Mouse (Mus musculus) activated CD4-positive, CD25-positive, alpha-beta regulatory T cell, adult 4 months (primary cell): ENCODE results near the gene Yif1a. TPM values are rescaled to one million over a fixed set of nuclear protein-coding genes. Genes with fewer than 3 reads are reported as not detected.
A peak's percentile ranks its signal among the peaks of the same experiment; 100 is the strongest.

Experiments
- ATAC-seq: one replicate; pipeline ENCODE4 v1.8.0; 2017
- polyA plus RNA-seq, 2 experiments: library from polyadenylated mRNA; unstranded; fragments of 100-300 nt; shearing (Covaris generic); gene quantifications; one replicate each; pipeline ENCODE4 v1.2.1; 2017

The Yif1a gene
- polyA plus RNA-seq: 10 to 100 TPM; 49.2 to 51.1 TPM

GRCm38 (mm10) chr19:5087884-5088728, at the start of gene Yif1a:
TSS of gene Yif1a (plus strand) at chr19:5088538.
- ATAC-seq: peak; percentile 95

GRCm38 (mm10) chr19:5038709-5039156, 49.6 kb upstream of the Yif1a start, which contains the start of the genes B4gat1 and AC124502.3:
TSS of gene B4gat1 (plus strand) at chr19:5038826.
TSS of gene AC124502.3 (plus strand) at chr19:5038891.
- peak; percentile 89 for ATAC-seq

GRCm38 (mm10) chr19:5039301-5040114, 48.8 kb upstream of the Yif1a start:
- no peak for ATAC-seq

GRCm38 (mm10) chr19:5040862-5041523, 47.3 kb upstream of the Yif1a start, which contains the start of gene Brms1:
TSS of gene Brms1 (plus strand) at chr19:5041354.
- ATAC-seq: peak; percentile 64

- ATAC-seq: no peak
Observed at GRCm38 (mm10) chr19:5041588-5041987, 46.8 kb upstream of the Yif1a start.

- ATAC-seq: no peak
Observed at GRCm38 (mm10) chr19:5045531-5045930, 42.8 kb upstream of the Yif1a start.

GRCm38 (mm10) chr19:5048138-5049056, 39.9 kb upstream of the Yif1a start:
- no peak for ATAC-seq

- no peak for ATAC-seq
Observed at GRCm38 (mm10) chr19:5049325-5049724, 39.0 kb upstream of the Yif1a start.

- peak; percentile 54 for ATAC-seq
Observed at GRCm38 (mm10) chr19:5050047-5050905, 38.1 kb upstream of the Yif1a start, which contains the start of gene Rin1. TSS of gene Rin1 (plus strand) at chr19:5050481.

- ATAC-seq: no peak
Observed at GRCm38 (mm10) chr19:5051031-5051430, 37.3 kb upstream of the Yif1a start.

- ATAC-seq: no peak
Observed at GRCm38 (mm10) chr19:5051515-5051914, 36.8 kb upstream of the Yif1a start.

GRCm38 (mm10) chr19:5052166-5052822, 36.0 kb upstream of the Yif1a start:
- ATAC-seq: no peak

- ATAC-seq: no peak
Observed at GRCm38 (mm10) chr19:5052853-5053252, 35.5 kb upstream of the Yif1a start.

GRCm38 (mm10) chr19:5053909-5054308, 34.4 kb upstream of the Yif1a start:
- ATAC-seq: no peak

- ATAC-seq: no peak
Observed at GRCm38 (mm10) chr19:5056251-5056650, 32.1 kb upstream of the Yif1a start.

GRCm38 (mm10) chr19:5057876-5058775, 30.2 kb upstream of the Yif1a start:
- ATAC-seq: no peak

- no peak for ATAC-seq
Observed at GRCm38 (mm10) chr19:5058801-5059771, 29.3 kb upstream of the Yif1a start.
